Mouse (Mus musculus) inflammation-experienced regulatory T-cells, adult 6 months (primary cell): ENCODE measurements around the gene Dnajc10. TPM values are rescaled to one million over a fixed set of nuclear protein-coding genes. Genes with fewer than 3 reads are reported as not detected.

ENCODE experiments used
- ATAC-seq: one replicate; pipeline ENCODE4 v1.8.0; 2017
- polyA plus RNA-seq, 3 experiments: library from polyadenylated mRNA; unstranded; fragments of 100-300 nt; shearing (Covaris generic); gene quantifications; one replicate each; pipeline ENCODE4 v1.2.1; 2017

The Dnajc10 gene
- polyA plus RNA-seq, 3 experiments from 2014 or later = 42.4 to 54.0 (median 47.9) TPM

DNA sequence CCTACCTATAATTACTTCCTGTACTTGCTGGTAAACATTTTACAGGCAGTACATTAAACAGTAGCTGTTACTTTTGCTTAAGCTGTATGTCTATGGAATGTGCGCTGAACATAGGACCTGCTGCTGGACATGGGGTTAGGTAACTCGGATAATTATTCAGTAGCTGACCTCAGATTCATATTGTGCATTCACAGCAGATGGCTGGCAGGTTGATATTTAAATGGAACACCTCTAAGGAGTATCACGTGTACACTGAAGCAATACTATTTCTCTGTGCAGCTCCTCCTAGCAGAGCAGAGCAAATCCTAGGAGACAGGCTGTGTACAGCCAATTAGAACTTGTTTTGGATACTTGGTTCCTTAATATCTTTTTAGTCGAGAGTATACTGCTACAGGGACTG is 39.3 kb downstream of the Dnajc10 start:
- ATAC-seq = no peak

GRCm38 (mm10) chr2:80356656-80357231 is 41.5 kb downstream of the Dnajc10 start:
- ATAC-seq = no peak

- ATAC-seq = no peak
Measured at GRCm38 (mm10) chr2:80371458-80371857, 56.2 kb downstream of the Dnajc10 start.

DNA sequence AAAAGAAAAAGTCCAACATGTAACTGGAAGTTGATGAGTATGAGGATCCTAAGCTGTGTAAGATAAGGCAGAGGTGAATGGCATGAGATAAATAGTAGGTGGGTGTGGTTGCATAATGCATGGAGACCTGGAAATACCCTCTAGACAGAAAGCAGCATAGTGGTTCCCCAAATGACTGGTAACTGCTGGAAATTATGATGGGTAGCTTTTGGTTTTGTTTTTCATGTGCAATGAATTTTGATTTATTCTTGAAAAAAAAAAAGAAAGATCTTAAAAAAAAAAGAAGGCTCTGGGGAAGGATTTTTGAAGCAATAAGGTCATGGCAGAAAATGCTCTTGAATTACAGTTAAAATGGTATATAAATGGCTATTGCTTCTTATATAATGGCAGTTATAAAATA is 59.6 kb downstream of the Dnajc10 start:
- no peak for ATAC-seq

DNA sequence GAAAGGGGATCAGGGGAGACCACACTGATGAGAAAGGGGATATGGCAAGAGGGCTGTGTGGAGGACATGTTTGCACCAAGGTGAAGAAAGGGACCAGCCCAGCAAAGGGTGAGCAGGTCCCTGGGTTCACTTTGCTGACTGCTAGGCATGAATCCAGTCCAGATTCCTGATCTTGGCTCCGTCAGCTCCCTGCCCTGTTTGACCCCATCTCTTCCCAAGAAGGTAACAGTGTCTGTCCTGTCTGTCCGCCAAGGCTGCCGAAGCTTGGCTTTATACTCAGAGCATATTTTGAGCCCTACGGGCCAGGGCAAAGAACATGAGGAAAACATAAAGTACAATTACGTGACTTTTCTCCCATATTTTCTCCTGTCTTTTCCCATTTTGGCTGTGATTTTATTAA is 64.6 kb downstream of the Dnajc10 start:
- no peak for ATAC-seq

GRCm38 (mm10) chr2:80384447-80384846 is 69.2 kb downstream of the Dnajc10 start:
- ATAC-seq = no peak

DNA sequence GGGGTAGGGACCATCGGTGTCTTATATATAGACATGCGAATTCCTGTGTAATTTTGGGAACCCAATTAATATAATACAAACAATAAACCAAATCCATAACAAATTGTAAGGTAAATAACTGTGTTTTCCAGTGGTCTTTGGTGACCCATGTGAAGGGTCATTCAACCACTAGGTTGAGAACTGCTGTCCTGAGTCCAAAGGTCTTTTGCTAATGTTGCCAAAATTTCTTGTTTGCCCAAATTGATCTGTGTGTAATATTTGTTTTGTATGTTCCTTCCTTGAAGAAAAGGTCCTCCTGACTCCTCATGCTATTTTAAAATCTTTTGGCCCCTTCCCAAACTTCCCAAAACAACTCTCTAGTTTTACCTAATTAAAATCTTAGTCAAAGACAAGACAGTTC is 71.0 kb downstream of the Dnajc10 start:
- no peak for ATAC-seq

- no peak for ATAC-seq
Measured at GRCm38 (mm10) chr2:80387668-80388067, 72.4 kb downstream of the Dnajc10 start.

GRCm38 (mm10) chr2:80388341-80388740 is 73.1 kb downstream of the Dnajc10 start:
- ATAC-seq = no peak

DNA sequence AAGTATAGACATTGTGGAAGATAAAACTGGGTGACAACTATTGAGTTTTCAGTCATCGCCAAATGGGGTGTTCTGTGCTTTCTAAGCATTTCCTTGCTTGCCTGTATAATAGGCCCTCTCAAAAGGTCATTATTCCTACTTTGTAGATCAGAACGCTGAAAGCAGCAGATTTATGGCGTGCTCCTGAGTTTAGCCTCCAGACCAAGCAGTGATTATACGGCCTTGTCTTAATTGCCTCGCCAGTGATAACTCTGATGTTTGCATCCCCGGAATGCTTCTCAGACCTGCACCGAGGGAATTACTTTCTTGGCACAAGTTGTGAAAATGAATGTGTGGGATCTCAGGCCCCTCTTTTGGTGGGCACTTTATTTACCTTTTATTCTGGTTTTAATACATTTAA is 80.8 kb downstream of the Dnajc10 start:
- ATAC-seq = no peak

- ATAC-seq = no peak
Measured at GRCm38 (mm10) chr2:80396864-80397263, 81.6 kb downstream of the Dnajc10 start.

- no peak for ATAC-seq
Measured at GRCm38 (mm10) chr2:80398595-80399099, 83.4 kb downstream of the Dnajc10 start.

Other genes with a start within 250 kb of the Dnajc10 start
- not detected for gene Pde1a, start 186.0 kb upstream of the Dnajc10 start, polyA plus RNA-seq
- gene Prdx6b, start 23.0 kb upstream of the Dnajc10 start, polyA plus RNA-seq = under 1 TPM in 1 of 3 experiments, not detected in 2; 0.15 TPM
- gene Frzb, start 132.2 kb downstream of the Dnajc10 start, polyA plus RNA-seq = not detected